Mouse (Mus musculus) cortical plate, adult 2 months (tissue): ENCODE data around the gene Uqcc3.

Source experiments
- CTCF ChIP-seq: fragments of 200-500 bp; IDR thresholded peaks from 2 replicates; pipeline ENCODE4 v1.5.1; 2011; ENCODE audit warnings: mild to moderate bottlenecking, control low read depth, low read length; ENCODE audit not compliant: insufficient read depth; ENCODE audit errors: extremely low read depth
- POLR2A ChIP-seq: fragments of 200-500 bp; IDR thresholded peaks from 2 replicates; pipeline ENCODE4 v1.6.1; 2011; ENCODE audit warnings: mild to moderate bottlenecking, low read length, control low read depth; ENCODE audit not compliant: insufficient read depth; ENCODE audit errors: extremely low read depth

DNA sequence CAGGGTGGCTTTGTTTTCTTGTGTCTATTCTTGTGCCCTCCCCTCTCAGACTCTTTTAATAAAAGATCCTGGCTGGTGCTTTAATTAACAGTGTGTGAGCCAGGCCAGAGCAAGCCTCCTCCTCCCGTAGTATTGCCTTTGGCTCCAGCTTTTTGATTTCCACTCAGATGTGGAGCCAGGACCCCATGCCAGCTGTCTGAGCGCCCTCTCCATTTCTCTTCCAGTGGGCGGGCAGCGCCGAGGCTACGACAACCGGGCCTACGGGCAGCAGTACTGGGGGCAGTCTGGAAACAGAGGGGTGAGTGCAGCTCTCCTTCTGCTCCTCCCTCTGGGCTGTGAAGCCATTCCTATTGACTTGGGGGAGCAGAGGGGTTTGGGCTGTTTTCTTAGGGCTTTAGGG lies 50.1 kb downstream of the Uqcc3 start:
- TF ChIP-seq CTCF: no peak
- TF ChIP-seq POLR2A: no peak
